Mouse (Mus musculus): ENCODE data around the gene Dlx1. TPM values are rescaled to one million over a fixed set of nuclear protein-coding genes. Genes with fewer than 3 reads are reported as not detected.

Gene Dlx1
- polyA plus RNA-seq, 1 experiment from 2014 or later, result 297 TPM

DNA sequence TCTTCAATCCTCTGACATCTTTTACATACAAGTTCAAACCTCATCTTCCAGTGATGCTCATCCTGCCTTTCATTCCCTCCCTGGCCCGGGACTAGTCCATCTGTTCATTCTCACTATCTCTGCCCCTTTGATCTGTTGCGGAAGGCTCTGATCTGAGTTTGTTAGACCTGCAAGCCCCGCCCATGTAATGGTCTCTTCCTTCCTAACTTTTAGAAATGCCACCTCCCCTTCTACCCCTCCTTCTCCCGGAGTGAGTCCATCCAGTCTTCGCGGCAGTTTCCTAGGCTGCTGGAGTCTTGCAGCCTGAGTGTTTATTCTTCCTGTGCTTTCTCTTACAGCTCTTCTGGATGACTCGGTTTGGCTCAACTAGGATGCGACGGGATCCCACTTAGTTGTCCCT, 38.6 kb downstream of the Dlx1 start:
- H3K9ac ChIP-seq (replicated peaks), result no peak overlapping the region
- H3K27ac ChIP-seq (replicated peaks), result no peak overlapping the region
- no peaks in the 10 kb centered on the region for H3K27me3 ChIP-seq
- ATAC-seq (replicated peaks), result no peak
- H3K4me1 ChIP-seq, result no peaks in the 10 kb centered on the region
- H3K9me3 ChIP-seq, result no peaks in the 10 kb centered on the region
- H3K36me3 ChIP-seq, result no peaks in the 10 kb centered on the region
- 91% methylated on average over 9 of the region's 9 CpGs for WGBS
- no peak overlapping the region for H3K4me2 ChIP-seq (replicated peaks)
- H3K4me3 ChIP-seq, result no peak overlapping the region

DNA sequence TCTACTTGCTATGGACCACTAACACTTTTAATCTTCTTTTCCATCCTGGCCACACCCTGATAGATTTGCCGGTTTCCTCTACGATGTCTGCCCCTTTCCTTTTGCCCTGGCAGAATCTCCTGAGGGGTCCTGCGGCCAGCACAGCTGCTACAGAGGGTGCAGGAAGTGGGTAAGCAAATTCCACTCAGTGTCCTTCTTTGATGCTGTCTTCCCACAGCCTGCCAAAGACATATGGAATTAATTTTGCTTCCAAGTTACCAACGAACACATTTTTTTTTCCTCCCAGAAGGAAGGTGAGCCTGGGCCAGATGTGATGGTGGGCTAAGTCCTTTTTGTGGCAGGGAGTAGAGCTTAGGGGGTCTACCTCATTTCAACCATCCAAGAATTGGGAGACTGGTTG, 45.8 kb downstream of the Dlx1 start:
- ATAC-seq (replicated peaks), result no peak
- H3K9ac ChIP-seq (replicated peaks), result no peak overlapping the region
- no peaks in the 10 kb centered on the region for H3K27me3 ChIP-seq
- no peaks in the 10 kb centered on the region for H3K9me3 ChIP-seq
- no peak overlapping the region for H3K4me2 ChIP-seq (replicated peaks)
- H3K27ac ChIP-seq (replicated peaks), result no peak overlapping the region
- WGBS, result 83% methylated on average over 4 of the region's 4 CpGs
- no peak overlapping the region for H3K4me3 ChIP-seq
- no peaks in the 10 kb centered on the region for H3K36me3 ChIP-seq
- H3K4me1 ChIP-seq, result no peaks in the 10 kb centered on the region

DNA sequence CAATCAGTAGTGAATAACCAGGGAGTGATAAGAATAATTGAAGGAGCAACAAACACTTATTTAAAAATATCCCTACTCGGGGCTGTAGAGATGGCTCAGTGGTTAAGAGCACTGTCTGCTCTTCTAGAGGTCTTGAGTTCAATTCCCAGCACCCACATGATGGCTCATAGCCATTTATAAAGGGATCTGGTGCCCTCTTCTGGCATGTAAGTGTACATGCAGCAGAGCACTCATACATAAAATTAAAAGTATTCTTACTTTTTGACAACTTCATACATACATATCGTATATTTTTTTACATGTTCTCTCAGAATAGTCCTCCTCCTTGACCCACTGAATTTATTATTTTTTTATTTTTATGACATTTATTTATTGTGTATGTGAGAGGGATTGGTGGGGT, 49.1 kb downstream of the Dlx1 start:
- ATAC-seq (replicated peaks), result no peak
- Histone ChIP-seq H3K27ac (replicated peaks) (no peak overlapping the region), H3K9me3 (no peaks in the 10 kb centered on the region), H3K4me2 (replicated peaks) (no peak overlapping the region), H3K4me3 (no peak overlapping the region), H3K27me3 (no peaks in the 10 kb centered on the region), H3K36me3 (no peaks in the 10 kb centered on the region), H3K4me1 (0 out of 2 replicates have a peak, but pooled peaks cover 11% of the 10 kb centered on the region), H3K9ac (replicated peaks) (no peak overlapping the region)
- 89% methylated on average over 2 of the region's 2 CpGs for WGBS

DNA sequence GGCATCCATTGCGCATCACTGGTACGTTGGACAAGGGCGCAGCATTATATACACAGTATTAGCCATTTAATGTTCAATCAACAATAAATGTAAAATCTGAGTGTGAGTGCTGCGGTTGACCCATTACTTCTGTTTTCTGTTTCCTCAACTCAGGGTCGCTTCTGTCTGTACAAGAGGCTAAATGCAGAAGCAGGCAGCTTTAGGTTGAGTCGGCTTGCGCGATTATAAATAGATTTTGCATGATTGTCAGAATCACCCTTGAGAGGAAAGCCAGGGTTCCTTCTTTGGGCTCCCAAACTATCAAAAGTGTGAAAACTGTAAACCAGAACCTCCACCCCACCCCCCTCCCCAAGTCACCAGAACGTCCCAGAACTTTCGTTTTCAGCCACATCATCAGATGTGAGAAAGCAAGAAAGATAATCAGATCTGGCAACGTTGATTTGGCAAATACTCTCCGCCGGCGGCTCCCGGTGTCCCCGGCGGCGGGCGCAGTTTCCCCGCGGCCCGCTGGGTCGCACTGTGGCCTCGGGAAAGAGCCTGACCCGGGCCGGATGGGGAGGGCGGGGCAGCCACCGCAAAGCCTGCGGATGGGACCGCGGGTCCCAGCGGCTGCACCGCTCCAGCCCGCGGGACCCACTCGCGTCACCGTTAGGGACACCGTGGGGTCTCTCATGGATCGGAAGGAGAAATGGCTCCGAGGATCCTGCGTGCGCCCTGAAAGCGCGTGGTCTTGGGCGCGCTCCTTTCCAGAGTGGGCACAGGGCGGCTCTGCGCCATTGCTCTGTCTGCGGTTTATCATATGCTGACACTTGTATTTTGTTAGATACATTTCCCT, 52.9 kb downstream of the Dlx1 start:
- 11% methylated on average over 50 of the region's 50 CpGs for WGBS
- ATAC-seq (replicated peaks), result peak; percentile 89
- H3K4me1 ChIP-seq, result 0 out of 2 replicates have a peak, but pooled peaks cover 11% of the 10 kb centered on the region
- no peaks in the 10 kb centered on the region for H3K27me3 ChIP-seq
- no peaks in the 10 kb centered on the region for H3K36me3 ChIP-seq
- peak overlapping the region; percentile 59 for H3K4me3 ChIP-seq
- H3K9me3 ChIP-seq, result no peaks in the 10 kb centered on the region
- H3K27ac ChIP-seq (replicated peaks), result no peak overlapping the region
- peak overlapping the region; percentile 62 for H3K9ac ChIP-seq (replicated peaks)
- peak overlapping the region; percentile 77 for H3K4me2 ChIP-seq (replicated peaks)

DNA sequence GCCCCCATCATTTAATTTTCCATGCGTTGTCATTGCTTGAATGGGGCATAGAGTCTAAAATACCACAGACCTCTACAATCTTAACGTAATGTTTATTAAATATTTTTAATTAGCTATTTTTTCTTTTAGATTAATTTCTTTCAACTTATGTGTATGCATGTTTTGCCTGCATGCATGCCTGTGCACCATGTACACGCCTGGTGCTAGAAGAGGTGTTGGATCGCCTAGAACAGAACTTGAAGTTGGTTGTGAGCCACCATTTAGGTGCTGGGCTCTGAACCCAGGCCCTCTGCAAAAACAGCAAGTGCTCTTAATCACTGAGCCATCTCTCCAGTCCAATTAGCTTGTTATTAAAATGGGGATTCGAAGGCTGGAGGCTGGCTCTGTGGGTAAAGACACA, 53.6 kb downstream of the Dlx1 start:
- no peaks in the 10 kb centered on the region for H3K9me3 ChIP-seq
- ATAC-seq (replicated peaks), result peak; percentile 48; the same call in 1 of the 2 replicates
- 49% methylated on average over 5 of the region's 5 CpGs for WGBS

More for the DNA sequence above, 53.6 kb downstream of the Dlx1 start:
- Histone ChIP-seq H3K36me3 (no peaks in the 10 kb centered on the region), H3K9ac (replicated peaks) (peak overlapping the region; percentile 62; the same call in 1 of the 2 replicates), H3K4me1 (0 out of 2 replicates have a peak, but pooled peaks cover 11% of the 10 kb centered on the region), H3K27me3 (no peaks in the 10 kb centered on the region), H3K27ac (replicated peaks) (no peak overlapping the region), H3K4me3 (peak overlapping the region; percentile 59), H3K4me2 (replicated peaks) (peak overlapping the region; percentile 77)

Other genes with a start within 250 kb of the Dlx1 start
- gene Slc25a12, start 160.4 kb upstream of the Dlx1 start, polyA plus RNA-seq (2015; fragmentation: Nextera tagmentation; extraction: Ambion mirVana), result 74.6 and 82.0 TPM in 2 replicates
- gene Hat1, start 139.2 kb upstream of the Dlx1 start, polyA plus RNA-seq (2015; fragmentation: Nextera tagmentation; extraction: Ambion mirVana), result 86.8 and 90.1 TPM in 2 replicates
- gene Metap1d, start 74.8 kb upstream of the Dlx1 start, polyA plus RNA-seq (2015; fragmentation: Nextera tagmentation; extraction: Ambion mirVana), result 37.9 and 40.6 TPM in 2 replicates
- gene Dlx2, start 18.6 kb downstream of the Dlx1 start, polyA plus RNA-seq (2015; fragmentation: Nextera tagmentation; extraction: Ambion mirVana), result 67.5 and 67.8 TPM in 2 replicates
- 25.7 TPM in 2 replicates for gene Itga6, start 217.5 kb downstream of the Dlx1 start, polyA plus RNA-seq (2015; fragmentation: Nextera tagmentation; extraction: Ambion mirVana)